Mouse (Mus musculus) right cerebral cortex, postnatal 4 days (tissue): ENCODE results near the gene Dusp28.

Experiments used
- DNase-seq: peaks from one replicate; pipeline ENCODE4 v3.0.0-alpha.2; 2022

The Dusp28 gene

GRCm38 (mm10) chr1:92908664-92909063 lies 1.9 kb downstream of the Dusp28 start:
- DNase-seq, result no peak

GRCm38 (mm10) chr1:92909068-92909467 lies 2.3 kb downstream of the Dusp28 start:
- no peak for DNase-seq

- DNase-seq, result peak; percentile 75
Measured at GRCm38 (mm10) chr1:92910239-92910885, 3.6 kb downstream of the Dusp28 start, which contains the start of gene Rnpepl1. Gene Rnpepl1 (plus strand): TSS chr1:92910783.

- peak; percentile 79 for DNase-seq
Measured at GRCm38 (mm10) chr1:92910925-92911720, 4.3 kb downstream of the Dusp28 start.

DNA sequence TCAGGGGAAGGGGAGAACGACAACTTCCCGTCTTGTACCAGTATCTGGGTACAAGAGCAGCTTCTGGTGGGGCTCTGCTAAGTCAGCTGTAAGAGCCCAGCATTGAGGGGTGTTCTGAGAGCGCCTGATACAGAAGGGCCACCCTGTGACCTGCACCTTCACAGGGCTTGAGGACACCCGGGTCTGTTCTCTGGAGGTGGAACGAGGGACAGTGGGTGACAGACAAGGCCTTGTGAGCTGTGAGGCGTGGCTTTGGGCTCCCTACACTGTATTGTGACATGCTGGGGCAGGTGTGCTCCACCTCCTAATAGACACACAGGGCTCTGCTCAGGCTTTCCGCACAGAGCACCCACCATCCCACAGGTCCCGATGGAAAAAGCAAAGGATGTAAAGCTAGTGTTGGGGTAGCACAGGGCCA lies 4.9 kb downstream of the Dusp28 start:
- no peak for DNase-seq

DNA sequence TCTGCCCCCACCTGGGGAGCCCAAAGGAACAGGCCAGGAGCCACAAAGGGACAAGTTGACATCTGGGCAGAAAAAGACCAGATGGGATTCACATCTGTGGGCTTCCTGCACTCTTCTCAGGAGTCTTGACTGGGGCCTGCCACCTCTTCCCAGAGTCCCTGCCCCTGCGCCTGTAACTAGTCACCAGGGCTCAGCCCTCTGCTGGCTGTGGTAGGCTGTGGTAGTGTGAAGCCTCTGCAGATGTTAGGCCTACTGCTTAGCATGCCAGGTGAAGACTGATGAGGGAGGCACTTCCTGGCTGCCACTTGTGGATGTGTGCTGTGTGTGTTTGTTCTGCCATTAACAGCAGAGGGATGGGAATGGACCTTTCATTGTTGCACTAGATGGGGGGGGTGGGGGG lies 5.5 kb downstream of the Dusp28 start:
- DNase-seq, result no peak

DNA sequence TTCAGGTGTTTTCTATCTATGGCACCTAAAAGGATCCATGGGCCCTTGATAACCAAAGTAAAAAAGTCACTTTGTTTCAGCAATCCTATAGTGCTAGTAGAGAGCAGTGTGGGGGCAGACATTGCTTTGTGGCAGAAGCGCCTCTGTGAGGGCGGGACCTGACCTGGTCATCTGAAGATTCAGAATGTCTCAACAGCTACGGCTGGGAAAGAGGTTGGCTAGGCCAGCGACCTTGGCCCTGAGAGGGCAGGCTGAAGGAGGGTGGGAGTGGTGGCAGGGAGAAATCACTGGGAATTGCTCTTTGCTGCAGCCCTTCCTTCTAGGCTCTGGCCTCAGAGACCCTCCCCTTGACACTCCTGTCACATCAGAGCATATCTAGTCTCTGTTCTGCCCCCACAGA lies 7.5 kb downstream of the Dusp28 start:
- DNase-seq, result no peak

- DNase-seq, result no peak
Measured at GRCm38 (mm10) chr1:92914993-92915392, 8.2 kb downstream of the Dusp28 start.

GRCm38 (mm10) chr1:92916725-92917124 lies 9.9 kb downstream of the Dusp28 start:
- no peak for DNase-seq

GRCm38 (mm10) chr1:92919151-92919550 lies 12.4 kb downstream of the Dusp28 start:
- no peak for DNase-seq

DNA sequence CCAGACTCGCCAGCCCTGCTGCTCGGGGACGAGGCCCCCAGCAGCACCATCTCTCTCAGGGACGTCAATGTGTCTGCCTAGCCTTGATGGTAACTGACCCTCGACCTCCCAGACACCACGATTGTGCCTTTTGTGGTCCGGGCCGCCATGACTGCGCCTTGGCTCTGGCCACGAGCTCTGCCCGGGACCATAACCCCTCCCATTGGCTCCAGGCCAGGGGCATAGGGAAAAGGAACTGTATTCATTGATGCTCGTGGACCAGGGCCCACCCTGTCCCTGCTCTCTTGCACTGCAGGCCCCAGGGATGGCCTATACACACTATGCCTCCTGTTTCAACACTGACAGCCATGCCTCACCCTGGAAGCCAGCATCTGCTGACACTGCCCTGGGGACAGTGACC lies 13.0 kb downstream of the Dusp28 start:
- DNase-seq, result no peak

GRCm38 (mm10) chr1:92920474-92921200 lies 13.9 kb downstream of the Dusp28 start:
- no peak for DNase-seq

DNA sequence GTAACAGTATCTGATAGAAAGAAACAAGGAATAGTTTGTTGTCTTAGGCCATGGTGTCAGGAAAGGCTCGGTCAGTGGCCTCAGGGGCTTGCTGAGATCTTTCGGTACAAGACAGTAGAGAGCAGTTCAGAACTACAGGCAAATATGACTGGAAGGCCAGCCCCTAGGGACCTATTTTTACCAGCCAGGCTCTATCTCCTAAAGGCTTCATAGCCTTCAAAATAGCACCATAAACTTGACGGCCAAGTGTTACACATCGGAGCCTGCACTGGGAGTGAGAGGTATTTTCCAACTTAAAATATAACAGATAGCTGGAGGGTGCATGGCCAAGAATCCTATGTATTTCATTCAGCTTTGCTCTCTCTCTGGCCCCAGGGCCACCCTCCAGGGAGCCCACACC lies 14.7 kb downstream of the Dusp28 start:
- DNase-seq, result no peak

- no peak for DNase-seq
Measured at GRCm38 (mm10) chr1:92930171-92930706, 23.5 kb downstream of the Dusp28 start.

DNA sequence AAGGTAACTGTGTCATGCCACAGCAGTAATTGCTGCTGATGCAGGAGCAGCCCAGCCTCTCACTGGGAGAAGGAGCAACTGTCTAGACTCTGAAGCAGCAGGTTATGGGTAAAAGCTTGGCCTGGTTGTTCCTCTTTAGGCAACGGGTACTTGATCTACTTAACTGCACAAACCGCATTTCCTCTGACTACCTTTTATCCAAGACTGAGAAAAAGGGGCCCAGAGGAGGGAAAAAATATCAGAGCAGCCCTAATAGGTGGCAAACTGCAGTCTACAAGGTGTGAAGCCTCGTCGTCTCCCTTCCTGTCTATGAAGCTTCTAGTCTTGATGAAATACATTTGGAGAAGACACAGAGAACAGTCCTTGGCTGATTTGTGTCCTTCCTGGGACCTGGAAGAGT lies 26.8 kb downstream of the Dusp28 start:
- DNase-seq, result no peak

DNA sequence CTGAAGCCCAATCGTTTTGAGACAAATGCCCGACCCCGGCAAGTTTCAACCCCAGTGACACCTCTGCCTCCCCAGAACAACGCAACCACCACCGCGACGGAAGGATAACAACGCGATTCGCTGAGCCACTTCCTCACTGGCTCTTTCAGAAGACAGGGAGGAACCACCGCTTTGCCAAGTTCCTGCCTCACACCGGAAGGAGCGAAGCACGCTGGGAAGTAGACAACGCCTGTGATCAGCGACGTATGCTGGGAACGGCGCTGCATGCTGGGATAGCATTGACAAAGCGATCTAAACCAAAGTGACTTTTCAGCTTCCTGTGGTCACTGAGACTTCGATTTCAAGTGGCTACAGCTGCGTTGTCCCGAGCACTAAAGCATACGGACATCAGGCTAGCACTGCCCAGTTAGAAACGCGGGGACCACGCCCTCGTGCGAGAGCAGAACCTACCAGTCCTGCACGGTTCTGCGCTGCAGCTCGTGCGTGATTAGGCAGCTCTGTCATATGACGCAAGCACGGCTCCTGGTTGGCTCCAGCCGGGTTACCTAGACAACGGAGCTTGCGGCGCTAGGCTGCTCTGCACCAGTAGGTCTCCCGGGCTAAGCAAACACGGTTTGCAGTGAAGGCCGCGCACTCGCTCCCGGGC lies 27.5 kb downstream of the Dusp28 start, which contains the start of gene Capn10:
TSS of gene Capn10 (plus strand) at position 195 of the 646 bp plus-strand sequence.
- DNase-seq, result peak; percentile 85

GRCm38 (mm10) chr1:92935054-92935962 lies 28.5 kb downstream of the Dusp28 start:
- peak; percentile 67 for DNase-seq

DNA sequence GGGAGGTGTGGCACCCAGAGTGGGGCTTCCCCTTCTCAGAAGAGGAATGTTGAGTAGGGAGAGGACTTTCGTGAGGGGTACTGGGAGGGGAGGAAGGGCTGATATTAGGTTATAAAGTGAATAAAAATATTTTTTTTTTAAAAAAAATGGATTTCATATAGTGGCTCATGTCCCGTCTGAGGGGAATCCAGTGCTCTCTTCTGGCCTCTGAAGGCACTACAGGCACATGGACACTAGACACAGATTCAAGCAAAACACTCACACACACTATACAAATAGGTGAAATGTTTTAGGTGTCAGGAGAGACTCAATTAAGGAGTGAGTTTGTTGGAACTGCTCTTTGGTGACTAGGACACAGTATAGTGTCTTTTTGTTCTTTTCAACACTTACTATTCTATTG lies 29.2 kb downstream of the Dusp28 start:
- no peak for DNase-seq

DNA sequence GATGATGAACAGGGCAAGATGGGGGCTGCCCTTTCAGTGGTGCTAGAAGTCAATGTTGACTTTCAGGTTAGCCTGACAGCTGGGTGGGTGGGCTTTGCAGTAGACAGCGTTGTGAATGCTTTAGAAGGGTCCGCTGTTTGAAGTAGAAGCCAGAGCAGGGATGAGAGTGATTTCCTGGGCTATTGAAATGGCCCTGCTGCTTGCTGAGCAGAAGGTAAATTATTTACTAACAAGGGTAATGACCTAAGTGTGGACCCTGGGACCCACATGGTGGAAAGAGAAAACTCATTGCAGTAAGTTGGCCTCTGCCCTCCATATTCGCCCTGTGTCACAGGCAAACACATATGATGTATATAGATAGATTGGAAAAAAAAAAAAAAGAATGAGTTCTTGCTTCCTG lies 29.7 kb downstream of the Dusp28 start:
- no peak for DNase-seq

- DNase-seq, result no peak
Measured at GRCm38 (mm10) chr1:92937797-92938196, 31.0 kb downstream of the Dusp28 start.

GRCm38 (mm10) chr1:92939746-92940145 lies 33.0 kb downstream of the Dusp28 start:
- no peak for DNase-seq
